Mouse (Mus musculus) induced T-regulatory cell, adult 2 months (primary cell): ENCODE measurements at regions not wholly inside any gene's neighbourhood (a gene's known extent, or its start where the extent isn't known, plus 50 kb on each side); places are given as distances from the start of the nearest gene placed in this dataset.

Experiments used
- DNase-seq: peaks from one replicate; pipeline ENCODE4 v3.0.0-alpha.2; 2012; ENCODE audit warnings: low read depth

- DNase-seq = no peak
Measured at GRCm38 (mm10) chr13:99097606-99098545, 86.7 kb upstream of the Zfp366 start.

GRCm38 (mm10) chr13:99096837-99097236, 87.8 kb upstream of the Zfp366 start:
- no peak for DNase-seq

- no peak for DNase-seq
Measured at GRCm38 (mm10) chr13:99095006-99095405, 89.6 kb upstream of the Zfp366 start.

- no peak for DNase-seq
Measured at GRCm38 (mm10) chr13:99094221-99094620, 90.4 kb upstream of the Zfp366 start.

- DNase-seq = peak; percentile 63
Measured at GRCm38 (mm10) chr13:99093269-99093668, 91.4 kb upstream of the Zfp366 start.

GRCm38 (mm10) chr13:99092279-99092930, 92.2 kb upstream of the Zfp366 start:
- DNase-seq = no peak

GRCm38 (mm10) chr13:99091562-99092278, 92.9 kb upstream of the Zfp366 start:
- DNase-seq = no peak

GRCm38 (mm10) chr13:99090361-99090760, 94.3 kb upstream of the Zfp366 start:
- DNase-seq = no peak

- no peak for DNase-seq
Measured at GRCm38 (mm10) chr13:99088285-99088684, 96.3 kb upstream of the Zfp366 start.

GRCm38 (mm10) chr13:99079331-99079761, 95.0 kb upstream of the 1700024P04Rik start:
- DNase-seq = no peak

GRCm38 (mm10) chr13:99078643-99079042, 94.3 kb upstream of the 1700024P04Rik start:
- DNase-seq = no peak

GRCm38 (mm10) chr13:99077039-99077749, 92.8 kb upstream of the 1700024P04Rik start:
- DNase-seq = no peak

- no peak for DNase-seq
Measured at GRCm38 (mm10) chr13:99075467-99075866, 91.1 kb upstream of the 1700024P04Rik start.

GRCm38 (mm10) chr13:99071821-99072414, 87.6 kb upstream of the 1700024P04Rik start:
- DNase-seq = no peak

- DNase-seq = no peak
Measured at GRCm38 (mm10) chr13:99071413-99071812, 87.0 kb upstream of the 1700024P04Rik start.

- no peak for DNase-seq
Measured at GRCm38 (mm10) chr13:99069767-99070166, 85.4 kb upstream of the 1700024P04Rik start.

GRCm38 (mm10) chr13:99067504-99067903, 83.1 kb upstream of the 1700024P04Rik start:
- no peak for DNase-seq

- no peak for DNase-seq
Measured at GRCm38 (mm10) chr13:99063431-99063830, 79.1 kb upstream of the 1700024P04Rik start.

- no peak for DNase-seq
Measured at GRCm38 (mm10) chr13:99062936-99063335, 78.6 kb upstream of the 1700024P04Rik start.

- no peak for DNase-seq
Measured at GRCm38 (mm10) chr13:99058131-99058970, 74.0 kb upstream of the 1700024P04Rik start.
